Mouse (Mus musculus) spleen, adult 18-20 months (tissue): ENCODE measurements around the gene Nudt6.

Experiments used
- DNase-seq, 2 experiments: peaks; one replicate each; pipeline ENCODE4 v3.0.0; 2022; ENCODE audit warnings: mixed read lengths in 2 of 2

The Nudt6 gene

GRCm38 (mm10) chr3:37381457-37381856 is 38.6 kb downstream of the Nudt6 start:
- no peak for DNase-seq

DNA sequence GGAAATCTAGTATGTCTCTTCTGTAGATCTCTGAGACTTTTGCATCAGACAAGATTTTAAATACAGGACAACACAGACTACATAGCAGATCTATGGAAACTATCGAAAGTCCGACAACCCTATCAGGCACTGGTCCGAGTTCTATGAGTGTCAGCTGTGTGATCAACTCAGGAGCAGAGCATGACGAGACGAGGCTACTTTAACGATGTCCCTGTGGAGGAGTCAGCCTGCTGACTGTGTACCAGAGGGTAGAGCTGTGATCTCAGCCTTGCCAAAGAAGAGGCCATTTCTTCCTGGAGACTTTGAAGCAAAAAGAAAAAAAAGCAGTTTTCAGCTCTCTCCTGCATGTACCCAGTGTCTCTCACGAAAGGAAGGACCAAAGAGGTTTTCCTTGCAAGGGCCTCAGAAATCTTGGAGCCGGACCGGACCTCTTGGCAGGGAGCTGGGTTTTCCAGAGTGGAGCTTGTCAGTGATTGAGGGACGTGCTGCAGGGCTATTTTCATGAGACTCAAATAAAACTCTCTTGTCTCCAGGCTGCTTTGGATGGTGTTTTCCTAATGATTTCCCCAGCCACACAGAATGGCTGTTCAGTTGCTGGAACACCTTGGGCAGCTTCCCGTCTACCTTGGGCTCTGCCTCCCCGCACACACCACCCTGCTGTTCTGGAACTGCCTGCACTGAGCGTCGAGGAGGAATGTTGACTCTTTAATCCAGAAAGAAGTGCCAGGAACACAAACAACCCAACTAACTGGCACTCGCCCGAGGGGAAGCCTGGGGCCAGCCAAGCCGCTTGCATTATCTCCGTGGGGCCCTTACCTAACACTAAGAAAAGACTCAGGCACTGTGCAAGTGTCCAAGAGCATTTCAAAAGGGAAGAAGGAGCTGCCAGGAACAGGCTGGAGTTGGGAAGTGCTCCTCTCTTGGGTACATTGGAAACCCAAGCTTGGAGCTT is 39.8 kb downstream of the Nudt6 start:
- DNase-seq = no peak

GRCm38 (mm10) chr3:37379201-37379600 is 40.8 kb downstream of the Nudt6 start:
- no peak for DNase-seq

DNA sequence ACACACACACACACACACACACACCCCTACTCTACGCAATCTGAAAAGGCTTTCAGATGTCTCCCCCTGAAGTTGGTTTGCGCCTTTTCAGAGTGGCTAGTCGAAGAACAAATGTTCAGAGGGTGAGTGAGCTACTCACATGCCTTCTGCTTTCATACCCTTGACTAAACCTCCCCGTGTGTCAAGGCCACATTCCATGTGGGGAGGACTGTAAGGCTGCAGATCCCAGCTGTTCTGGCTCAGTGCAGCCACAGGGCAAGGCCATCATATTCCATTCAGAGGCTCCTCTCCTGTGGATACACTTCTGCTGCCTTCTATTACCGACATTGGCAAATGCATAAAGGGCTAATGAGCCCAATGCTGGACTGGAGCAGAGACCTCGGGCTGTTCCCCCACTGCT is 41.6 kb downstream of the Nudt6 start:
- no peak for DNase-seq

GRCm38 (mm10) chr3:37377926-37378325 is 42.1 kb downstream of the Nudt6 start:
- DNase-seq = no peak

- DNase-seq = no peak
These were observed 46.3 kb downstream of the Nudt6 start for GRCm38 (mm10) chr3:37373712-37374111.

GRCm38 (mm10) chr3:37370407-37370806 is 49.6 kb downstream of the Nudt6 start:
- no peak for DNase-seq

DNA sequence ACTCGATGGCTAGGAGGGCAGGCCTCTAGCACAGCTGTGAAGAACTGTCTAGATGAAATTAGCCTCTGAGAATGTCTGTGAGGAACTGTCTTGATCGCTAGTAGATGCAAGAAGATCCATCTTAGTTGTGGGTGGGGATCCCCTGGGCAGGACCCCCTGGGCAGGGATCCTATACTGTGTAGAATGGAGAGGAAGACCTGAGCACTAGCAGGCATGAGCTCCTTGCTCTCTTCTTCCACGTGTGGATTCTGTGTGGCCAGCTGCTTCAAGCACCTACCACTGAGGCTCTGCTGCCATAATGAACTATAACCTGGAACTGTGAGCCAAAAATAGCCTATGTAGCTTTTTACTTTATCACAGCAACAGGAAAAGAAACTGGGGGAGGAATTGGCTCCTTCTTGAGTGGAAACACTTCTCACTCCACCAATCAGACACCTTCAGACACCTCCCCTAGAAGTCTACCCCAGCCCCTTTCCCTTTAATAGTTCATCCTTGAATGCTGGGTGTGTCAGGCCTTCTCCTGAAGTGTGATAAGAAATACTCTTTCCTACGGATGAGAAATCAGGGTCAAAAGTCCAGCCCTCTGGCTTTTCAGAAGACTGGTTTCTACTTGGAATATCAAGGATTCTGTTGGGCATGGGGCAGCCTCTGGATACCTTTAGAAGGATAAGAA is 53.5 kb downstream of the Nudt6 start:
- no peak for DNase-seq

GRCm38 (mm10) chr3:37365976-37366375 is 54.0 kb downstream of the Nudt6 start:
- DNase-seq = no peak

- DNase-seq = no peak
These were observed 54.9 kb downstream of the Nudt6 start for GRCm38 (mm10) chr3:37365144-37365543.

GRCm38 (mm10) chr3:37360729-37361128 is 59.3 kb downstream of the Nudt6 start:
- no peak for DNase-seq
